Mouse (Mus musculus) liver, embryonic 14.5 days (tissue): ENCODE results near the gene Ube4b.

Source experiments
- CTCF ChIP-seq: IDR thresholded peaks from 2 replicates; pipeline ENCODE4 v1.5.1; 2016; ENCODE audit warnings: antibody characterized with exemption, low read depth, control low read depth
- EP300 ChIP-seq: IDR thresholded peaks from 2 replicates; pipeline ENCODE4 v1.6.1; 2016; ENCODE audit warnings: antibody characterized with exemption, low read depth

GRCm38 (mm10) chr4:149285691-149286090 lies 140.9 kb downstream of the Ube4b start:
- no peak for TF ChIP-seq CTCF
- no peak for TF ChIP-seq EP300
